Mouse (Mus musculus): ENCODE measurements around the gene Sh3yl1. TPM values are rescaled to one million over a fixed set of nuclear protein-coding genes. Genes with fewer than 3 reads are reported as not detected.

Sh3yl1 gene
- polyA plus RNA-seq, 2 experiments = 7.4 to 11.3 TPM

GRCm38 (mm10) chr12:30912840-30913239 is 1.4 kb downstream of the Sh3yl1 start:
- H3K27me3 ChIP-seq (ENCODE audit: control insufficient read depth, insufficient read depth, low read length) = no peaks in the 10 kb centered on the region
- WGBS = 72% methylated on average over 3 of the region's 3 CpGs
- TF ChIP-seq POLR2A (IDR thresholded peaks at IDR 0.05; ENCODE audit: borderline replicate concordance, extremely low read depth, insufficient read depth, insufficient read length) = no peak
- 0 out of 2 replicates have a peak, but pooled peaks cover 6% of the 10 kb centered on the region for H3K36me3 ChIP-seq (ENCODE audit: control insufficient read depth, insufficient read depth, low read length)
- ATAC-seq (ENCODE audit: low FRiP score, low read depth) (no peak), DNase-seq (ENCODE audit: low spot score) (no peak)
- peaks cover 9% of the 10 kb centered on the region; the same call in 1 of the 2 replicates for H3K4me1 ChIP-seq (ENCODE audit: control insufficient read depth, insufficient read depth, low read length)
- no peak overlapping the region for H3K27ac ChIP-seq (replicated peaks; ENCODE audit: low read depth, low read length)
- H3K4me2 ChIP-seq (replicated peaks; ENCODE audit: low read depth, low read length, severe bottlenecking) = no peak overlapping the region
- H3K9me3 ChIP-seq (ENCODE audit: control insufficient read depth, low read length) = no peaks in the 10 kb centered on the region
- no peak overlapping the region for H3K9ac ChIP-seq (ENCODE audit: low read depth, low read length, severe bottlenecking)
- 0 out of 2 replicates have a peak overlapping the region, but pooled peaks have one; percentile 63 for H3K4me3 ChIP-seq (replicated peaks; ENCODE audit: low read length)

DNA sequence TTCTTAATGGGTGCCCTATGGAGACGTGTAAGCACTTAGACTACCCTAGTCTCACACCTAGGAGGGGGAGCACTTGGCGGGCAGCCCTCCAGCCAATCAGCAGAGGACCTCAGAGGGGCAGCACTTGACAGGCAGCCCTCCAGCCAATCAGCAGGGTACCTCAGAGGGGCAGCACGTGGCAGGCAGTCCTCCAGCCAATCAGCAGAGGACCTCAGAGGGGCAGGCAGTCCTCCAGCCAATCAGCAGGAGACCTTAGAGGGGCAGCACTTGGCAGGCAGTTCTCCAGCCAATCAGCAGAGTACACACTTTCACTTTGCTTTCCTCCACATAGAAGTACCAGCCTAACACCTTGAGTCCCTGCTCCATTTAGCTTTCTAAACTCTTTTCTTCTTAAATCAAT is 10.9 kb downstream of the Sh3yl1 start:
- ATAC-seq (ENCODE audit: low FRiP score, low read depth) = no peak
- DNase-seq (ENCODE audit: low spot score) = no peak
- H3K4me3 ChIP-seq (replicated peaks; ENCODE audit: low read length) = no peak overlapping the region
- no peaks in the 10 kb centered on the region for H3K9me3 ChIP-seq (ENCODE audit: control insufficient read depth, low read length)
- no peak overlapping the region for H3K9ac ChIP-seq (ENCODE audit: low read depth, low read length, severe bottlenecking)
- no peaks in the 10 kb centered on the region for H3K27me3 ChIP-seq (ENCODE audit: control insufficient read depth, insufficient read depth, low read length)
- 0 out of 2 replicates have a peak, but pooled peaks cover 2% of the 10 kb centered on the region for H3K36me3 ChIP-seq (ENCODE audit: control insufficient read depth, insufficient read depth, low read length)
- TF ChIP-seq POLR2A (IDR thresholded peaks at IDR 0.05; ENCODE audit: borderline replicate concordance, extremely low read depth, insufficient read depth, insufficient read length) = no peak
- no peak overlapping the region for H3K4me2 ChIP-seq (replicated peaks; ENCODE audit: low read depth, low read length, severe bottlenecking)
- 71% methylated on average over 3 of the region's 3 CpGs for WGBS
- H3K27ac ChIP-seq (replicated peaks; ENCODE audit: low read depth, low read length) = no peak overlapping the region
- no peaks in the 10 kb centered on the region for H3K4me1 ChIP-seq (ENCODE audit: control insufficient read depth, insufficient read depth, low read length)

DNA sequence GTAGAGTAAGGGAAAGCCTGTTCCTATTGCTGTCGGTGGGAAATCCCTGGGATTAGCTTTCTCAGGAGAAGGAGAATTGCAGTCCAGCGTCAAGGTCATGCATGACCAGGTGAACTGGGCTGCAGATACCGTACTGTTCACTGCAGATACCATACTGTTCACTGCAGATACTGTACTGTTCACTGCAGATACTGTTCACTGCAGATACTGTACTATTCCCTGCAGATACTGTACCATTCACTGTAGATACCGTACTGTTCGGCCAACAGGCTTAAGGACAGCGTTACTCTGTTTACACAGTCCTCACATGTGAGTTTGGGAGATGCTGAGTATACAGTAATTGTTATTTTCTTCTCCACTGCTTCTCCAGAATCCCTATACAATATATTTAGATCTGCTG is 16.7 kb downstream of the Sh3yl1 start:
- WGBS = 80% methylated on average over 6 of the region's 6 CpGs
- H3K36me3 ChIP-seq (ENCODE audit: control insufficient read depth, insufficient read depth, low read length) = 0 out of 2 replicates have a peak, but pooled peaks cover 2% of the 10 kb centered on the region
- H3K9ac ChIP-seq (ENCODE audit: low read depth, low read length, severe bottlenecking) = no peak overlapping the region
- H3K4me1 ChIP-seq (ENCODE audit: control insufficient read depth, insufficient read depth, low read length) = no peaks in the 10 kb centered on the region
- no peak for TF ChIP-seq POLR2A (IDR thresholded peaks at IDR 0.05; ENCODE audit: borderline replicate concordance, extremely low read depth, insufficient read depth, insufficient read length)
- no peak overlapping the region for H3K4me2 ChIP-seq (replicated peaks; ENCODE audit: low read depth, low read length, severe bottlenecking)
- no peaks in the 10 kb centered on the region for H3K27me3 ChIP-seq (ENCODE audit: control insufficient read depth, insufficient read depth, low read length)
- H3K27ac ChIP-seq (replicated peaks; ENCODE audit: low read depth, low read length) = no peak overlapping the region
- no peak for ATAC-seq (ENCODE audit: low FRiP score, low read depth)
- no peak overlapping the region for H3K4me3 ChIP-seq (replicated peaks; ENCODE audit: low read length)
- H3K9me3 ChIP-seq (ENCODE audit: control insufficient read depth, low read length) = no peaks in the 10 kb centered on the region
- DNase-seq (ENCODE audit: low spot score) = no peak

GRCm38 (mm10) chr12:30933299-30933698 is 21.8 kb downstream of the Sh3yl1 start:
- 91% methylated on average over 2 of the region's 2 CpGs for WGBS
- no peak overlapping the region for H3K27ac ChIP-seq (replicated peaks; ENCODE audit: low read depth, low read length)
- no peak for ATAC-seq (ENCODE audit: low FRiP score, low read depth)

GRCm38 (mm10) chr12:30936899-30937298 is 25.4 kb downstream of the Sh3yl1 start:
- H3K4me1 ChIP-seq (ENCODE audit: control insufficient read depth, insufficient read depth, low read length) = no peaks in the 10 kb centered on the region
- DNase-seq (ENCODE audit: low spot score) (no peak), ATAC-seq (ENCODE audit: low FRiP score, low read depth) (no peak)
- no peak overlapping the region for H3K9ac ChIP-seq (ENCODE audit: low read depth, low read length, severe bottlenecking)
- 72% methylated on average over 2 of the region's 2 CpGs for WGBS
- H3K36me3 ChIP-seq (ENCODE audit: control insufficient read depth, insufficient read depth, low read length) = peaks cover 9% of the 10 kb centered on the region
- H3K9me3 ChIP-seq (ENCODE audit: control insufficient read depth, low read length) = no peaks in the 10 kb centered on the region
- no peak overlapping the region for H3K4me3 ChIP-seq (replicated peaks; ENCODE audit: low read length)
- no peak for TF ChIP-seq POLR2A (IDR thresholded peaks at IDR 0.05; ENCODE audit: borderline replicate concordance, extremely low read depth, insufficient read depth, insufficient read length)
- no peaks in the 10 kb centered on the region for H3K27me3 ChIP-seq (ENCODE audit: control insufficient read depth, insufficient read depth, low read length)
- no peak overlapping the region for H3K27ac ChIP-seq (replicated peaks; ENCODE audit: low read depth, low read length)
- H3K4me2 ChIP-seq (replicated peaks; ENCODE audit: low read depth, low read length, severe bottlenecking) = no peak overlapping the region

More at GRCm38 (mm10) chr12:30933299-30933698, 21.8 kb downstream of the Sh3yl1 start:
- DNase-seq (ENCODE audit: low spot score) = no peak
- Histone ChIP-seq H3K4me2 (replicated peaks; ENCODE audit: low read depth, low read length, severe bottlenecking) (no peak overlapping the region), H3K9me3 (ENCODE audit: control insufficient read depth, low read length) (no peaks in the 10 kb centered on the region), H3K9ac (ENCODE audit: low read depth, low read length, severe bottlenecking) (no peak overlapping the region), H3K4me3 (replicated peaks; ENCODE audit: low read length) (no peak overlapping the region), H3K4me1 (ENCODE audit: control insufficient read depth, insufficient read depth, low read length) (no peaks in the 10 kb centered on the region), H3K36me3 (ENCODE audit: control insufficient read depth, insufficient read depth, low read length) (no peaks in the 10 kb centered on the region), H3K27me3 (ENCODE audit: control insufficient read depth, insufficient read depth, low read length) (no peaks in the 10 kb centered on the region)
- no peak for TF ChIP-seq POLR2A (IDR thresholded peaks at IDR 0.05; ENCODE audit: borderline replicate concordance, extremely low read depth, insufficient read depth, insufficient read length)

Measured in limb, embryonic 14.5 days (tissue).